Mouse (Mus musculus) 416B (cell line): ENCODE measurements around the gene Ikzf2.
A peak's percentile ranks its signal among the peaks of the same experiment; 100 is the strongest.

Source experiments
- DNase-seq: peaks from one replicate; pipeline ENCODE4 v3.0.0; 2011; ENCODE audit warnings: low read depth

The Ikzf2 gene

DNA sequence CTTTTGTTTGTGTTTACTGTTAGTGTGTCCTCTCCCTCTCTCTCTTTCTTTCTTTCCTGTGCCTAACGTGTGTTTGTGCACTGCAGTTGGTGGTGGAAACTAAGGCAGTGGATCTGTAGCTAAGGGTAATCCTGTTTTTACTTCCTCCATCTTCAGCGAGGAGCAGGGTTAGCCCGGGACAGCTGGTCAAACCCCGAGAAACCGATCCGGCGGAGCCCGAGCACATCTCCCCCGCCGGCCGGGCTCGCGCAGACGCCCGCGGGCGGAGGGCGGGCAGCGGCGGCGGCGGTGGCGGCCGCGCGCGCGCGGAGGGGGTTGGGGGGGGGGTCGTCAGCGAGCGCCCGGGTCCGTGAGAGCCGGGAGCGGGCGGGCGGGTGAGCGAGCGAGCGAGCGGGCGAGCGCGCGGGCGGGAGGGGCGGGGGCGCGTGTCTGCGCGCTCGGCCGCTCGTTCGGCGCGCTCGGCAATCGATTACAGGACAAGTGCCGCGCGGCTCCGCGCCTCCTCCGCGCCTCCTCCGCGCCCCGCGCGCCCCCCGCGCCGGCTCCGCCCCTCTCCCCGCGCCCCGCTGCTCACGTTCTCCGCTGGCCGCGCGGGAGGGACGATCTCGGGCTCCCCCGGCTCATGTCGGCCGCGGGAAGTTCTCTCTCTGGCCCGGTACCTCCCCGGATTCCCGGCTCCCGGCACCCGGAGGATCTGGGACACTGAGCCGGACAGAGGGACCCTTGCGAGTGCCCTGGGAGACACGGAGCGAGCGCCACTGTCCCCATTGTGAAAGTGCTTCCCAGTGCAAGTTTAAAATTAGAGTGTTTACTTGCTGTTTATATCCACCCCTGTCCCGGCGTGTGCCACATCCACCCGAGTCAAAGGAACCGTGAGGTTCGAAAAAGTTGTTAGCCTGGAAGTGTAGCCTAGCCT lies at the start of gene Ikzf2:
Gene Ikzf2, minus strand, starts transcription at position 170 of the 916 bp plus-strand sequence.
- peak; percentile 86 for DNase-seq

DNA sequence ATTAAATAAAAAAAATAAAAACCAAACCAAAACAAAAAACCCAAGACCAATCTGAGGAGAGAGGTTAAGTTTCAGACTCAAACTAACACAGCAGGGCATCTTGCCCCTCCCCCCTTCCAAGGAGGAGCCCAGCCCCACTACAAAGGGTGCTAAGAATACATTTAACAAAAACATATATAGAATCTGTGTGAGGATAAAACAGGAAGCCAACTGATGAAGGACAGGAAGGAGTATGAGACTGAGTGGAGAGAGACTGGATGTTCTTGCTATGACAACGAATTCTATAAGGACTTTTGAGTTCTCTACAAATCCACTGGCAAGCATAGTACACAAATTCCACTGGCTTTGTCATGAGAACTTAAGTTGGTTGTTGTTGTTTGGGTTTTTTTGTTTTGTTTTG lies 42.7 kb upstream of the Ikzf2 start:
- DNase-seq: no peak

DNA sequence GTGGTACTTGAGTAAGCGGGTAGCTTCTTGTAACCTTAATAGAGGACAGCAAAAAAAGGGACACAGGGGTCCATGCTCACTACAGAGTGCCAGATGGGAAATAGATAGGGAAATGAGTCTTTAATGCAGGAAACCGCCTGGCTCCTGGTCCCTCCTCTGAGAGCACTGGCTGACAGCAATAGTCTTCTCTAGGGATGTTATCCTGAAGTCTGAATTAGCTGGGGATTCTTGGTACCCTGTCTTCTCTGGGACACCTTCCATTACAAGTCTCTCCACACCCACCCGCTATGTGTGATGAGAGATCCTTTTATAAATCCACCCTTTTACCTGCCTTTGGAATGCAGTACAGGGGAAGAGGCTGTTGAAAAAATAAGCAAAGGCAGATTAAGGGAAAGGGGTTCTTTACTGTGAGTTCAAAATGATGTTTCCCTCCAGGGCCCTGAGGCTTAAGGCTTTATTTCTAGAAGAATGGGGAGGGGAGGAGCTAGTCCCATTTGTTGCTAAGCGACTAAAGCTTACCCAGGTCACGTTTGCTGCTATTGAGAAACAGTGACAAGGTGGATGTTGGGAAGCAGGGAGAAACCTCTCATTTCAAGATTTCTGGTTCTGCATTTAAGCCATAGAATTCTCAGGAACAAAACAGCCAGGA lies 42.1 kb upstream of the Ikzf2 start:
- DNase-seq: no peak

DNA sequence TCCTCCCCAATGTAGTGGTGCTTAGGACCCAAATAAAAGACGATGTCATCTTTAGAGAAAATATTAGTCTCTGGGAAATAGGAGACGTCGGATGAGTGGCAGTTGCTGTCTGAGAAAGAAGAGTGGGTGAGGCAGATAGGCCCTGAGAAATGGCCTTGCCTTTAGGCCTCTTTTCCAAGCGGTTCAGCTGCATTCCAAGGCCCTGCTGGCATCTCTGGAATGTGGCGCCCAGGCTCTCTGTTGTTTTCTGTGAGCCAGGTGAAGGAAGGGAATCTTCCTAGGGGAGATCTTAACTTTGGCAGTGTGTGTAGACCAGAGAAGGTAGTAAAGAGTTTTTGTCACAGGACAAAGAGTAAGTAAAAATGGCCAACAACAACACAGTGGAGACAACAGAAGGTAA lies 40.9 kb upstream of the Ikzf2 start:
- DNase-seq: no peak

DNA sequence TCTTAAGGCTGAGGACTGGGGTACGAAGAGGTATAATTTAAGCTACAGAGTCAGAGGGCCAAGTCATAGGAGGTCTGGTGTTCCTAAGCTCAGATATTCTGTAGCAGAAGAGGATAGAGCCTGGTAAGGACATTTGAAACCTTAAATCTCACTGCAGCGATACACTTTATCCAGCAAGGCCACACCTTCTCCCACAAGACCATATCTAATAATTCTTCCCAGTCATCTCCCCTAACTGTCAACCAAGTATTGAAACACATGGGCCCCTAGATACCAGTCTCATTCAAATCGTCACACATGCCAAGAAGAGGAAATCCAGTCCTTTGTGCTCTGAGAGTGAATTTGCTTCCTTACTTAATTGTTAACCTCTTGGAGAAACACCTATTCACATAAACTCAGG lies 30.1 kb upstream of the Ikzf2 start:
- no peak for DNase-seq

DNA sequence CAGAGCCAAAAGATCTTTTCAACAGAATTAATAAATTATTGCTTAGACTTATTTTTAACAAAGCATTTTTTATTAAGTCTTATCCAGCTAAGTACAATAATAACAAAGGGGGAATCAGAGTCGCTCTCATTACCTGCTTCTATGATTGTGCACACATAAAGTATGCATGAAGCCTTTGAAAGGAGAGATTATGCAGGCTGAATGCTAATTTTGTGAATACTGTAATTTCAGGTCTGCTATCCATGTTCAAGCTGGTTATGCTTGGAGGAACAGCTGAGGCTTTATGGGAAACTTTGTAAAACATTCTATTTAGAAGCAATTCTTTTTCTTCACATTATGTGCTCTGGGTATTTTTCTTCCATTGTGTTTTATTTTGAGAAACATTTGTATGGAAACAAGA lies 21.5 kb upstream of the Ikzf2 start:
- DNase-seq: no peak

DNA sequence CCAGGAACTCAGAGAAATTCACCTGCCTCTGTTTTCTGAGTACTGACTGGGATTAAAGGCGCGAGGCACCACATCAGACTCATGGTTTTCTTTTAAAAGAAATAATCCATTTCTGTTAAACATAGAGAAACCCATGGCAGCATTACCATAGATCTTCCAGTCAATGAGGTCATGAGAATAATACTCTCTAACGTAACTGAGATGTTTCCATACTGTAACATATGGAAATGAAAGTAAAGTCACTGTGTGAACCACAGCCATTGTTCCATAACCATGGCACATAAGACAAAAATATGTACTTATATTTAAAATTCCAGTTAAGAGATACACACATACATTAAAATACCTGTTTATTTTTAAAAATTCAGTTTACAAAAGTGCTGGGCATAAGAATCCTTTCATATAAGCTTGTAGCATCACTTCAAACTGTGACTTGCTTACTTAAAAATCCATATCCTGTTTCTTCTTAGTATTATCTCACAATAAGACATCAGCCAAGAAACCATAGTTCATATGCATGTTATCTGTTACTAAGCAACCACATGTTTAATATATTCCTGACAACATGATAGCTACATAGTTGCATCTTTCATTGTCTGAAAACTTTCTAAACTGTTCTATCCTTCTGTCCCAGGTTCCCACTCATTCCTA lies 16.6 kb upstream of the Ikzf2 start:
- no peak for DNase-seq

DNA sequence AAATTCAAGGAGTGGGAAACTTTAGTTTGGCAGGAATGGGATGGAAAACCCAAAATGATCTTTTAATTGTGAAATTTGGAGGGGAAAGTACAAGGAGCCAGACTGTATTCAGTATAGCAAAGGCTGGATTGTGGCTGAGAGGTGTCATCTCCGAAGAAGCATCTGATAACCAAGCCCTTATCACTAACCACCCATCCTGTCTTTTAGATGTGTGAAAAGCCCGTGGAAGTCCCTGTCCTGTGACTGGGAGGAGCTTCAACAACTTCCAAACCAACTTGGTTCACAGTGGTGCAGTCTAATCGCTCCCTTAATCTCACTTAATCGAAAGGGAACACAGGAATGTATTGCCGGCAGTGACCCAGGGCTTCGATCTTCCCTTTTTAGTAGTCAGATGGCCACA lies 4.9 kb upstream of the Ikzf2 start:
- DNase-seq: no peak

DNA sequence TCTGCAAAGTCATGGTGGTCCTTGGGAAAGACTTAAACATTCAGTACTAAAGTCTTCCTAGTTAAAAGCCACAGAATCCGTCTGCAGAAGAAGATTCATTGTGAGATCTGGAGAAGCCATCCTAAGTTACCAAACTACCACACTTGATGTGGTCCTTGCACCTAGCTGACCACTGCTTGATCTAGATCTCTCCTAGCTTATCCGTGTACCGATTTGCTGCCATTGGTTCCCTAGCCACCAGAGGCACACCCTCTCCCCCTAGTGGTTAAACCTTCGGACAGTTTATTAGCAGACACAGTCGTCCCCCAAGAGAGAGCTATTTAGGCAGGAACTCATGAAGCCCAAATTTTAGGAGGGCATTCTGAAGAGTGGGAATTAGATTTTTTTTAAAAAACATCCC lies 1.9 kb upstream of the Ikzf2 start:
- DNase-seq: peak; percentile 95

DNA sequence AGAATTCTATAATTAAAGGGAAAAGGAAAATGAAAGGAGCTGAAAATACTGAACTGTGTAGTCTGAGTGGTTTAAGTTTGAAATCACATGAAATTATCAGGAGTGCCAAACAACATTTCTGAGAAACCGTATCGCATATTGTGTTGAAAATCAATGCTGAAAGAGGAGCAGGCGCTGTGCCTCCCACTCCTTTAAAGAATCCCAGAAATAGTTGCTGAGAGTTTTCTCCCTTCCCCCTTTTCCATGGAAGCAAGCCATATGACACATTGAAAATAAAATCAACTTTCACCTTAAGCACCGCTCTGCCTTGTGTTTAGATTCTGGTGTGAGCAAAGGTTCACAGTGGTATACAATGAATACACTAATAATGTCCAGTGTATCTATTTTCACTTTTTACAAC lies 1.1 kb upstream of the Ikzf2 start:
- peak; percentile 46 for DNase-seq

DNA sequence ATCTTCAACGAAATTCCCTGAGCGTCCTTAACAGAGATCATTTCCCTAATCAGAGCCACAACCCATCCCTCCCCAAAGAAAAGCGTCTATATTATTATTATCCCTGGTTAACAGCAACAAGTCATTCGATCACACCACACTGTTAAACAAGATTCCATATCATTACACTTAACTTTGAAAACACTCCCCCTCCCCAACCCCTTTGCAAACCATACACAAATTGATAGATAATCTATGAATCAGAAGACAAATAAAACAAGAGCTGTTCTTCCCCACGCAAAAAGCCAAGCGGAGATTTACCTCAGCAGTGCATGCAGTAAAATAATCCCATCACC lies 337 bp downstream of the Ikzf2 start:
- no peak for DNase-seq

DNA sequence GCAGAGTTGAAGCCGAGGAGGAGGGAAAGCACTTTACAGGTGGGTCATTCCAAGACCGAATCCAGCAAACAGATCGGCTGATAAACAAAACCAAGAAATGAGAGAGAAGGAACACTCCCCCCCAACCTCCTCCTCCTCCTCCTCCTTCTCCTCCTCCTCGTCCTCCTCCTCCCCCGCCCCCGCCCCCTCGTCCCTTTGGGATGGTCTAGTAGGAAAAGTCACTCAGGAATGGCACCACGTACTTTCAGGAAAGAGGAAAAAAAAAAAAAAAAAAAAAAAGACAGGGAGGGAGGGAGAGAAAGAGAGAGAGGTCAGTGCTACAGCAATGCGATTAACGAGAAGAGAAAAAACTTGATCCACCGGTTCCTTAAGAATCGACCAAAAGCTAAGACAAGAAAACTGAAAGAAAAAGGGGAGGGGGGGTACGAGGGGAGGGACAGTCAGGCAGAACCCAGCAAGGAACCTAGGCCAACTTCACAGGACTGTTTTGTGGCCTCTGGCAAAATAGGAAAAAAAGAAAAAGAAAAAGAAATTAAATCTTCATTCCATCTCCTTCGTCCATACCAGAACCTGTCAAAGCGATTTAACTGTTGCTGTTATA lies 1.1 kb downstream of the Ikzf2 start:
- peak; percentile 78 for DNase-seq

DNA sequence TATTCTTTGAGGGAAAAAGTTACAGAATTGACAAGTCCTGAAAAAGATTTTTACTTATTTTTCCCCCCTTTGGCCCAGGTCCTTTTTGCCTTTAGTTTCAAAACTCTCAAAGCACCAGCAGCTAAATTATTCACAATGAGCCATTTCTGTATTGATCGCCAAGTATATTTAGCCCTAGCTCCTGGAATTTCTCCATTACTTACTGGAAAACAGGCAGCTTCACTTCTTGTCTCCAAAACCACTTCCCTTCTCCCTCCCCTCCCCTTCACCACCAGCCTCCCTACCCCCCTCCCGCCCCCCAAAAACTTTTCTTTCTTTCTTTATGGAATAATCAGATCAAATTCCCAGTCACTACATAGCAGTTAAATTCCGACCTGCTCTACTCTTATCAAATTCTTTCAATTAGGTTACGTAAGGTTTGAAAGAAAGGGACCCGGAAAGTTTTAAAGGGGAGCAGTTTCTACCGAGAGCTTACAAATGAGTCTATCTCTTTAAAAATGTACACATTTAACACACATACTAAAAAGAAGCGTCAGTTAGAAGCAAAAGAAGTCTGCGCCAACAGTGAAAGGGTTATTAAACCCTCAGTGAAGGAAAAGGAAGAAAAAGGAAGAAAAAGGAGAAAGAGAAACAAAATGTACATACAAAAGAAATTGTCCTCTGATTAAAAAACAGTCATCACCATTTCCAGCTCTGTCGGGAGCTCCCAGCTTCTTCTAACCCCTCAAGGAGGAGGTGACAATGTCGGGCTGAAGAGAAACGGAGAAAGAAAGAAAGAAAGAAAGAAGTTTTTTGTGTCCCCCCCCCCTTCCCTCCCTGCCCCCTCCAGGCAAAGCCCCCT lies 1.8 kb downstream of the Ikzf2 start:
- DNase-seq: peak; percentile 64

DNA sequence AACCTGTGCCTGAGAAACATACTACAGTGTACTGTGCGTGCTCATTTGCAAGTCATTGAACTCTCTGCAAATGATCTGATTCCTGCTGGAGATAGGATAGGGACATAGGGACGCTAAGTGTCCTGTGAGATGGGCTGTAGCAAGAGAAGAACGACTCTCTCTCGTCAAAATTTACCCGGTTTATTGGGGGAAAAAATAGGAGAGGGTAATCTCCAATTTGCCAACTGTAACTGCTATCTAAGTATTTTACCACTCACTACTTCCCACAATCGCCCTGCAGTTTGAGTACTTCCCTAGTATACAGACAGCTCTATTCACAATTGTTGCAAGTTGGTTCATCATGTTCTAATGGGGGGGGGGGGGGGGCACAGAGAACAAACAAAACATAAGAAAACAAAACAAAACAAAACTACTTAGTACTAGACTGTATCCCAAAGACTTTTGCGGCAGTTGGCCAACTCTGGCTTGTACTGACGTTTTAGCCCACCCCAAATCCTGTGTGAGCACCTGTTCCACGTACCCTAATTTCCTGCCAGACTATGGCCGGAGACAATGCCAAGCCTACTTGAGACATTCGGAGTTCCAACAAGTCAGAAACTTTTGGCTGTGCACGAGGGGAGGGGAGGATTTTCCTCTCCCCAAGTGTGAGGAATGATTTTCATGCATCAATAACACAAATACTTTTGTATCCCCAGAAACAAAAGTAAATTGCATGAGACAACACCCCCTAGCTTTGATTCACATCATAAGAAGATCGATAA lies 2.6 kb downstream of the Ikzf2 start:
- peak; percentile 73 for DNase-seq

DNA sequence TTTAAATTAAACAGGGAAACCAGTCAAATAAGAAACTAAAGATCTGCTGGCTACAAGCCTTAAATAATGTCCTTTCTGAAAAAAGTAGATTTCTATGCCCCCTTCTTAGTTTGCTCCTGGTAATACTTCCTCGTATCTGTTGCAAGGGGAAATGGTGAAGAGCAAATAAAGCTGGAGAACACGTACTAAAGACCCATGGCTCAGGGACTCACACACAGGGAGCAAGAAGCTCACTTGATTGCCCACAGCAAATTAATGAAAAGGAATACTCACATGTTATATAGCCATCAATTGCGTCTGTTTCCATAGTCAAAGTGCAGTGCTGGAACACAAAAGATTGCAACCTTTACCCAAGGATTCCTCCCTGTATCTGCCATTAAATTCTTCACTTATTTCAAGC lies 3.2 kb downstream of the Ikzf2 start:
- DNase-seq: peak; percentile 63

DNA sequence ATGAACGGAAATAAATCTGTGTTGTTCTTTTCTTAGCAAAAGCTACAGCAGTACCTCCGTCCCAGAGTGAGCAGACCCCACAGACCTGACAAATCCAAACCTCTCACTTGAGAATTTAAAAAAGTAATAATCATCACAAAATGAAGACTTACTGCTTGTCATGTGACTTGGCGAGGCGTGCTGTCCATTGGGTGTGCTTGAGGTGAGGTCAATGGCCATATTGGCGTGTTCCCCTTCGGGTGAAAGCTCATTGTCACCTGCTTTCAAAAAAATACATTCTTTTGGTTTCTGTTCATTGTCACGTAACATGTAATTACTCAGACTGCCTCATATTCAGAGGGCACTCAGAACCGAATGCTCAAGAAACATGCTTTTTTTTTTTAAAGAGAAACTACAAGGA lies 4.0 kb downstream of the Ikzf2 start:
- DNase-seq: peak; percentile 87

DNA sequence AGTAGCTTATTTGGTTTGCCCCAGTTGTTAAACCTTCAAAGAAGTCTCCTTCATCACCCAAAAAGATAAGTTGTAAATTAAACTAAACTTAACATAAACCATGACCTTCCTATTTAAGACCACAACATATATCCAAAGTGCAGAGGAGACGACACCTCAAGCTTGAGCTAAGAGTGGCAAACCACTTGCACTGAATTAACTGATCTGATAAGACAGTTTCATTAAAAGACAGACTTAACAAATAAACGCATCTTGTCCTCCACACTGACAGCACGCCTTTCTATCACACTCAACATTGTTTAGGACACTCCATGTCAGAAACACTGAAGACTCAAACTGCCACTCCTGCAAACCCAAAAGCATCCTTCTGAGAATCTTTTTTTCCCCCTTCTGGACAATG lies 4.8 kb downstream of the Ikzf2 start:
- peak; percentile 60 for DNase-seq

DNA sequence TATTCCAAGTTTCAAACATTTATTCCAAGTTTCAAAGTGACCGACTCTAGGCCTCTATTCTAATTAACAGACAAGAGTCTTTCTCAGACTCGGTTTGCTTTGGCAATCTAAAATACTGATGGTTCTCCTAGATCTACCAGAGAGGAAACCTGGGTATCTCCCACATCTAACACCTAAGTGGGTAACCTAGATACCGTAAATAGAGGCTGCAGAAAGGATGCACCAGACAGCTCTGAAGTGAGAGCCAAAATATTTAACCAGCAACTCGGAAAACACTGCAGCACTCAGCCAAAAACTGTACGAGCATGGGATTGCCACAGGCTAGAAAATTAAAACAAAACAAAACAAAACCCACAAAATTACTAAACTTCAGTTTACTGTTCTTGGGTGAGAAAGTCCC lies 6.0 kb downstream of the Ikzf2 start:
- no peak for DNase-seq

DNA sequence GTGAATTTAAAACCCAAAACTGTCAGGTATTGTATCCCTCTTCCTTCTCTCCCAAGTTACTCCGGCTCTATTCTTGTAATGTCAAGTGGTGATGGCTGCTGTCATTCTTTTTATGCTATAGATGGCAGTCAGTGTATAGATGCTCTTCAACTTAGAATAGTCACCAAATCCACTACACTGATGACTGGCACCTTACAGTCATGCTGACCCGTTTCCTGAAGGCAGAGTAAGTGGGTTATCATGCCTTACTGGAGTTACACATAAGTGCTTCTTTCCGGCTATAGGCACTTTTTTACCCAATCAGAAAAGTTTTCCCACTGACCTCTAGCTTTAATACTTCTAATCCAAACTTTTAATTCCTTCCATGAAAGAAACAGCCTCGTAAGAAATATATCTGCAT lies 6.5 kb downstream of the Ikzf2 start:
- DNase-seq: peak; percentile 69

DNA sequence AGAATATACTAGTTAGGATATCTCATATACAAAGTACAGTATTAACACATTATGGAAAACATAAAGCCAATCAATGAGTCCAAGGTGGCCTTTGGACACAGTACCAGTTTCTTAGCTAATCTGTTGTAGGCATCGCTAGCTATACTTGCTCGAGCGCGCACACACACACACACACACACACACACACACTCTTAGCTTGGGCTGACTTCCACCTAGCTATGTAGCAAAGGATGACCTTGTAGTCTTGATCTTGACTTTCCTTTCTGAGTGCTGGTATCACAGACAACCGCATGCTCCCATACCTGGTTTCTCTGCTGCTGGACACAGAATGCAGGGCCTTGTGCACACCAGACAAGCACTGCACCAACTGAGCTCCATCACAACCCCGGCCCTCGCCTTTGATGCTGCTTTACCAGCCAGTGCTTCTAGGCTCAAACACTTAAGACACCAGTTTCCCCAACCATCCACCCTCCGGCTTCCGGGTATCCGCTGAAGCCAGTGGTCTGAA lies 17.1 kb downstream of the Ikzf2 start:
- DNase-seq: no peak

DNA sequence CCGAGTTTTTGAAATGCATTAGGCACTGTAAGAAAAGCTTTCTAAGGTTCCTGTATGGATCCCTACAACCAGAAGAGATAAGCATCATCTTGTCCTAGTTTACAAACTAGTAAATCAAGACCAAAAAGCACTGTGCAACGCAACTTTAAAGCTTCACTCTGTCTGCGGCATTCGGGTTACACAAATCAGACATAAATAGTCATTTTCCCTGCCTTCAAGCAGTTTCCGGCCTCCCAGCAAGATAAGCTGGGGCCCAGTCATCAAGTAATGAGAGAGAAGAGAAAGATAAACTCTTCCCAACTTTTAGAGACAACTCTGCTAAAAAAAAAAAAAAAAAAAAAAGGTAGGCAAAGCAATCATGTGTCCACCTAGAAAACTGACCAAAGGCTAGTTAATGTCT lies 19.6 kb downstream of the Ikzf2 start:
- DNase-seq: no peak
